Mouse (Mus musculus) liver, embryonic 14.5 days (tissue): ENCODE measurements around the gene Esrrg. TPM values are rescaled to one million over a fixed set of nuclear protein-coding genes. Genes with fewer than 3 reads are reported as not detected.

Experiments used
- ATAC-seq: fragments of 200-750 bp; cut with Nextera tagmentation; 2 replicates; pipeline ENCODE4 v1.8.0; 2017; ENCODE audit warnings: moderate number of reproducible peaks, mild to moderate bottlenecking, moderate library complexity; ENCODE audit not compliant: insufficient read depth
- DNase-seq, 3 experiments: peaks; one replicate each; pipeline ENCODE4 v3.0.0-alpha.2; 2012 to 2013; ENCODE audit warnings: low read depth in 3 of 3, low spot score in 3 of 3
- H3K27ac ChIP-seq: fragments of 300-500 bp; sonication (generic); 2 replicates; pipeline ENCODE4 v1.5.1; 2014; ENCODE audit warnings: moderate library complexity, mild to moderate bottlenecking, control low read depth, inconsistent platforms
- H3K27me3 ChIP-seq: fragments of 300-500 bp; sonication (generic); 2 replicates; pipeline ENCODE4 v1.6.1; 2014; ENCODE audit warnings: mild to moderate bottlenecking, low read length, moderate library complexity; ENCODE audit not compliant: control insufficient read depth, insufficient read depth
- H3K36me3 ChIP-seq: fragments of 300-500 bp; sonication (generic); replicated peaks from 2 replicates; pipeline ENCODE4 v1.6.1; 2014; ENCODE audit warnings: low read depth; ENCODE audit not compliant: control insufficient read depth, insufficient read depth
- H3K4me1 ChIP-seq, 2 experiments: fragments of 200-500 bp in 1 of 2; fragments of 300-500 bp in 1 of 2; sonication (generic) in 1 of 2; replicated peaks; 2 replicates each; pipeline ENCODE4 v1.6.1; 2012 to 2014; ENCODE audit warnings: antibody characterized with exemption in 1 of 2, inconsistent platforms in 1 of 2, low read length in 1 of 2; ENCODE audit not compliant: control insufficient read depth in 2 of 2, insufficient read depth in 2 of 2
- H3K4me2 ChIP-seq: fragments of 300-500 bp; sonication (generic); 2 replicates; pipeline ENCODE4 v1.6.1; 2014; ENCODE audit warnings: low read depth, mild to moderate bottlenecking, control low read depth, moderate library complexity
- H3K4me3 ChIP-seq, 2 experiments: fragments of 200-500 bp in 1 of 2; fragments of 300-500 bp in 1 of 2; sonication (generic) in 1 of 2; 2 replicates each; pipeline ENCODE4 v1.5.1; 2012 to 2014; ENCODE audit warnings: low read depth in 2 of 2, low read length in 2 of 2, mild to moderate bottlenecking in 2 of 2, control low read depth in 1 of 2, inconsistent platforms in 1 of 2, moderate library complexity in 1 of 2; ENCODE audit not compliant: insufficient read depth in 1 of 2
- H3K9ac ChIP-seq: fragments of 300-500 bp; sonication (generic); replicated peaks from 2 replicates; pipeline ENCODE4 v1.6.1; 2014; ENCODE audit warnings: mild to moderate bottlenecking, control low read depth, moderate library complexity
- H3K9me3 ChIP-seq: fragments of 300-500 bp; sonication (generic); 2 replicates; pipeline ENCODE4 v1.6.1; 2016; ENCODE audit warnings: low read length, mixed read lengths; ENCODE audit not compliant: control insufficient read depth
- CTCF ChIP-seq: IDR thresholded peaks from 2 replicates; pipeline ENCODE4 v1.5.1; 2016; ENCODE audit warnings: antibody characterized with exemption, low read depth, control low read depth
- EP300 ChIP-seq: IDR thresholded peaks from 2 replicates; pipeline ENCODE4 v1.6.1; 2016; ENCODE audit warnings: antibody characterized with exemption, low read depth
- WGBS: fragments of 180-500 bp; shearing (Covaris S2); extraction: QIAGEN DNeasy Blood & Tissue Kit; methylation state at CpG from one replicate; pipeline ENCODE4 v1.1.7; 2014; ENCODE audit not compliant: insufficient replicate concordance; 5-methylcytosine and 5-hydroxymethylcytosine counted together
- polyA plus RNA-seq, 2 experiments: library from polyadenylated mRNA; depleted of rRNA in 1 of 2; stranded (reverse) in 1 of 2; unstranded in 1 of 2; fragments of >200 nt; fragmentation: Nextera tagmentation in 1 of 2; extraction: Ambion mirVana in 1 of 2; gene quantifications; 2 replicates each; pipeline versions ENCODE4 v1.2.1 to v1.2.3; 2012 to 2014

Gene Esrrg
- polyA plus RNA-seq, 2 experiments = 0.03 TPM

DNA sequence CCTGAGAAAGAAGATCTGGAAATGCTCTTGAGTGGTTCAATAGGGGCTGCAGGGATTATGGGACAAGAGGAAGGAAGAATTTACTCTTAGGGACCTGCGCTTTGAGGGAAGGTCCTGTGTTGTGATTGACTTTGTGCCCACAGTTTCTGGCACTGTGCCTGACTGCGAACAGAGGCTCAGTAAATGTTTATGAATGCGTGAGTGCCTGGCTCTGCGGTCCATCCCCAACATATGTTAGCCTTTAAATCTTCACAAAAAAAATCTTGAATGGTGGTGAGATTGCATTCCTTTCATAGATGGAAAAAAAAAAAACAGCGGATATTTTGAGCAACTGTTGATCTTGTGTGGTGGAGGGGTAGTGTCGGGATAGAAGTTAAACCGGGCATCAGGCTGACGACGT, 52.4 kb downstream of the Esrrg start:
- no peaks in the 10 kb centered on the region for H3K27me3 ChIP-seq
- no peak overlapping the region for H3K4me3 ChIP-seq
- no peaks in the 10 kb centered on the region for H3K9me3 ChIP-seq
- H3K27ac ChIP-seq = no peak overlapping the region
- no peaks in the 10 kb centered on the region for H3K36me3 ChIP-seq
- 76% methylated on average over 9 of the region's 9 CpGs for WGBS
- no peak for TF ChIP-seq CTCF
- no peak for TF ChIP-seq EP300
- no peak overlapping the region for H3K9ac ChIP-seq
- DNase-seq (no peak), ATAC-seq (no peak)
- H3K4me2 ChIP-seq = no peak overlapping the region
- H3K4me1 ChIP-seq = peaks cover 0 to 2% of the 10 kb centered on the region in 2 experiments; a peak in 2 of 4 replicates

DNA sequence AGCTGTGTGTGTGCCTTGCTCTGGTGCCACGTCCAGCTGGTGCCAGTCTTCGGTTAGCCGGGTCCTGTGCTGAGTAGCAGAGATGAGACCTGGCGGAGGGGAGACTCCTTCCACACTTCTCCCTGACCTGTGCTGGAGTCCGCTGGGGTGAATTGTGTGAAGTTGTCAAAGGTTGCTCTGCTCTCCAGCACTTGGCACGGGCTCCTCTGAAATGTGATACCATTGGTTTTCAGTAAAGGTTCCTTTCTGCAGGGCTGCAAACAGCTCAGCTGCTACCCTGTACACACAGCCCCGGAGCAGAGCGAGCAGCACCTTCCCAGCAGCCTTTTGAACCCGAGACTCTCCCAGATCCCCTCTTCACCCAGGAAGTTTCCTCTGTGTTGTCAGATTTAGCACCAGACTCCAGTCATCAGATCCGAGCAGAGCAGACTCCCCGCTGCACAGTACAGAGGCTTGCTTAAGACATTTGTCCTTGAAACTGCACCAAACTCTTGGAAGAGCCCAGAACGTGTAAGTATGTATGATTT, 53.6 kb downstream of the Esrrg start:
- Histone ChIP-seq H3K36me3 (no peaks in the 10 kb centered on the region), H3K9me3 (no peaks in the 10 kb centered on the region), H3K4me3 (no peak overlapping the region), H3K27me3 (no peaks in the 10 kb centered on the region), H3K4me1 (peaks cover 0 to 2% of the 10 kb centered on the region in 2 experiments; a peak in 2 of 4 replicates), H3K27ac (no peak overlapping the region), H3K4me2 (peak overlapping the region; percentile 28), H3K9ac (no peak overlapping the region)
- WGBS = 50% methylated on average over 12 of the region's 12 CpGs
- DNase-seq = no peak
- ATAC-seq = no peak
- TF ChIP-seq CTCF (no peak), EP300 (no peak)

DNA sequence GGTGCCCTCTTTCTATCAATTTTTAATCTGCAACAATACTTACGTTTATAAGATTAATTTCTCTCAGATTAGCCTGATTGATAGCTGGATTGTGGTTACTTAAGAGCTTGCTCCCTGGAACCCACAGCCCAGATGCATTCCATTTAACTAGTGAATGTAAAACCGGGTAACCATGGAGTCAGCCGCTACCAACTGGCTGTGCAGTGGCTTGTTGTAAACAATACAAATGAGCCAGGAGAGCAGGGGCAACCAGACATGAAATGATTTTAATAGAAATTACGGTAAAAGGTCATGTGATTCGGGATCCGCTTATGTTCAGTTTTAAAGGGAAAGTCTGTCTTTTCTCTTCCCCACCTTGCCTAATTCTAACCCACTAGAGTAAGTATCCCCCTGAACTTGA, 54.8 kb downstream of the Esrrg start:
- H3K27ac ChIP-seq = no peak overlapping the region
- no peak overlapping the region for H3K4me3 ChIP-seq
- H3K27me3 ChIP-seq = no peaks in the 10 kb centered on the region
- no peaks in the 10 kb centered on the region for H3K9me3 ChIP-seq
- peaks cover 0 to 2% of the 10 kb centered on the region in 2 experiments; a peak in 2 of 4 replicates for H3K4me1 ChIP-seq
- no peak for TF ChIP-seq CTCF
- no peak for TF ChIP-seq EP300
- H3K36me3 ChIP-seq = no peaks in the 10 kb centered on the region
- DNase-seq (no peak), ATAC-seq (no peak)
- 68% methylated on average over 6 of the region's 6 CpGs for WGBS
- H3K9ac ChIP-seq = no peak overlapping the region
- no peak overlapping the region for H3K4me2 ChIP-seq

DNA sequence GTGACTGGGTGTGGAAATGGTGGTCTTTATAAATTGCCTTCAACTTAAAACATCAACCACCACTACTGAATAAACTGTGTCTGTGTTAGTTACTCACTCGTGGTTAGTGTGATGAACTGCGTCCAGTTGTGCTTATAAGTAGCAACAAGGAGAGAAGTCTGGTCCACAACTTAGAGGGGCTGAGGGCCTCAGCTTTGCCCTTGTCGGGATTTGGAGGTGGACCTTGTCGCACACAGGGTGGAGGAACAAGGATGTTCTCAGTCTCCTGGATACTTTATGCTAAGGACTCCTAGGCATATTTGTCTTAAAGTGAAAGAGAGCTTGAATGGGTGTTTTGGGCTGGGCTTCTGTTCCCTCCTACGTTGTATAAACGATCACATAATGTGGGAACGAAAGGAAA, 55.7 kb downstream of the Esrrg start:
- Histone ChIP-seq H3K27ac (no peak overlapping the region), H3K4me3 (no peak overlapping the region), H3K4me2 (no peak overlapping the region), H3K27me3 (no peaks in the 10 kb centered on the region), H3K9ac (no peak overlapping the region), H3K36me3 (no peaks in the 10 kb centered on the region), H3K4me1 (peaks cover 0 to 2% of the 10 kb centered on the region in 2 experiments; a peak in 2 of 4 replicates), H3K9me3 (no peaks in the 10 kb centered on the region)
- ATAC-seq = no peak
- DNase-seq = no peak
- TF ChIP-seq EP300 (no peak), CTCF (no peak)
- 71% methylated on average over 7 of the region's 7 CpGs for WGBS

DNA sequence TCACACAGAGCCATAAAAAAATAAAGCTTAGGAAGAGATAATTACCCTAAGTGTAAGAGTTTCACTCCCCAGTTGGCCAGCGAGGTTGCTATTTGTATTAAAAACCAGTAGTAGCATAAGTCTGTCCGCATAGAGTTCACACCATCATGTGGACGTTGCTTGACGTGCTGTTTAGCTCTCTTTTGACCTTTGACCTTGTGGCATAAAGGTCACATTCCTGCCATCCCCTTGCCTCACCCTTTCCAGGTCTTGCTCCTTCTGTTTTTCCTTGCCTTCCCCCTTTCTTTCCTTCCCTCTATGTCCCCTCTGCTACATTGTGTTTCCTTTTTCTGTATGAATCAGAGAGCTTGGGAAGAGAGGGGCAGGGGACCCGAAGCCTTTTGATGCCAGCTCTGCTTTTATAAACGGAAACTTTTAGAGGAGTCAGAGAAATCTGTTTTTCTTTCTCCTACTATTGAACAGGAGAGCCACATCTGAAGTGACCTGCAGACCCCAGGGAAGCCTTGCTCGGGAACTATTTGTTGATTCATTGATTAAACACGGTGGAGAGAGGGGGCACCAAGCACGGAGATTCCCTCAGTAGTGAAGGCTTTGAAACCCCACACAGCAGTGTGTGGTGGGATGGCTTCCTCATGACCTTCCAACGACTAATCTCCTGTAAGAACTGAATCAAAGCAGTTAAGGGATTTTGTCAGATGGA, 57.5 kb downstream of the Esrrg start:
- TF ChIP-seq CTCF (no peak), EP300 (no peak)
- no peak for DNase-seq
- no peak overlapping the region for H3K4me2 ChIP-seq
- no peaks in the 10 kb centered on the region for H3K27me3 ChIP-seq
- no peak for ATAC-seq
- H3K4me1 ChIP-seq = peaks cover 0 to 2% of the 10 kb centered on the region in 2 experiments; a peak in 2 of 4 replicates
- no peaks in the 10 kb centered on the region for H3K9me3 ChIP-seq
- H3K4me3 ChIP-seq = no peak overlapping the region
- WGBS = 34% methylated on average over 10 of the region's 10 CpGs
- no peak overlapping the region for H3K9ac ChIP-seq
- H3K36me3 ChIP-seq = no peaks in the 10 kb centered on the region
- no peak overlapping the region for H3K27ac ChIP-seq
